Mouse (Mus musculus) forelimb bud, embryonic 11.5 days (tissue): ENCODE measurements around the gene Car6.

Experiments used
- DNase-seq: peaks from one replicate; pipeline ENCODE4 v3.0.0-alpha.2; 2012; ENCODE audit warnings: low read depth, low spot score

Gene Car6

GRCm38 (mm10) chr4:150201232-150201631, at the start of gene Car6:
Car6 (minus strand) TSS chr4:150201332.
- no peak for DNase-seq

GRCm38 (mm10) chr4:150249731-150250270, 48.7 kb upstream of the Car6 start:
- no peak for DNase-seq

DNA sequence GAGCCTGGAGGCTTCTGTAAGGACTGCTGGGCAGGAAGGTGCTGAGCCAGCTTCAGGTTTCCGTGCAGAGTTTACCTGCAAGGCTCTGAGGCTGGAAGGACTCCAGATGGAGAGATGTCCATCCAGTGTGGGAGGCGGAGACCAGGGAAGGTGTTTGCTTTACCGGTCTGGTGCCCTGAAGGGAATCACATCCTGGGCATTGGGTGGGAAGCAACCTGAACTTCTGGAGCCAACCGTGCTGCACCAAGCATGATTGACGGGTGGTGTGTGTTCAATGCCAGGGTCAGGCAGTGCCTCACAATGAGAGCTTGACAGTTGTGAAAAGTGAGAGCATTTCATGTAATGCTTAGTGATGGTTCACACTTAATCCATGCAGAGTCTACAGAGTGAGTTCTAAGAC, 47.8 kb upstream of the Car6 start:
- DNase-seq: no peak

GRCm38 (mm10) chr4:150248009-150248408, 46.9 kb upstream of the Car6 start:
- no peak for DNase-seq

- DNase-seq: no peak
Measured at GRCm38 (mm10) chr4:150245876-150246275, 44.7 kb upstream of the Car6 start.

- DNase-seq: no peak
Measured at GRCm38 (mm10) chr4:150242745-150243144, 41.6 kb upstream of the Car6 start.

DNA sequence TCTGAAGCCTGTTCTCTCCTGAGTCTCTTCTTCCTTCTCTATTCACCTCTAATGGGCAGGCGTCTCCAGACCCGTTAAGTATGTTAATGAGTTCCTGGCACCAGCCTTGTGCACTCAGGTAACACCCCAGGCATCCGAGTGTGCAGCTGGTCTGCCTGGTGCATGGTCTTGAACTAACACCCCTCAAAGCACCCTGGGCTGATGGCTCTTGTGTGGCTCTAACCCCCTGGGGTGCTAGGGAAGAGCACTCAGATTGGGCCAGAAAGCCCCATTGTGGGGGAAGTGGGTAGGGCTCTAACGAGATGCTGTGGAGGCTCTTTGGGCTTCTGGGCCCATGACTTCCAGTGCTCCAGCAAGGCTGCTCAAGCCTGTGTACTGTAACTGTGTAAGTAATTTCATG, 40.6 kb upstream of the Car6 start:
- no peak for DNase-seq

DNA sequence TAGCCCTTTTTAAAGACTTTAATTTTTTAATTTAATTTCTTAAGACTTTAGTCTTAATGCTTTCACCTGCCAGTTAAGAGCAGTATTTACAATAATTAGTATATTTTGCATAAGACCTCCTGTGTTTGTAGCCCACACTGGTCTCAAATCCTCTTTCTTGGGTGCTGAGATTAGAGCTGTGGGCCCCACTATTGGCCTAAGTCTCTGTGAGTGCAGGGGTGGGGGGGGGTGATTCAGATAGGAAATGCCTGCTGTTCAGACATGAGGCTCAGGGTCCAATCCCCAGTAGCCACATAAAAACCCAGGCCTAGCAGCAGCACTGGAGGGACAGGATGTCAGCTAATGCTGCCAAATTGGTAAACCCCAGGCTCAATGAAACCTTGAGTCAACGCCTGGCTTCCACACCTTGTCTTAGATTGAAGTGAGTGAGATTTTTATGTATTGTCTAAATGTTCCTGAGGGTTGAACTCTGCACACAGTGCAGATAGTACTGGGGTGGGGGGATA, 39.3 kb upstream of the Car6 start:
- no peak for DNase-seq

DNA sequence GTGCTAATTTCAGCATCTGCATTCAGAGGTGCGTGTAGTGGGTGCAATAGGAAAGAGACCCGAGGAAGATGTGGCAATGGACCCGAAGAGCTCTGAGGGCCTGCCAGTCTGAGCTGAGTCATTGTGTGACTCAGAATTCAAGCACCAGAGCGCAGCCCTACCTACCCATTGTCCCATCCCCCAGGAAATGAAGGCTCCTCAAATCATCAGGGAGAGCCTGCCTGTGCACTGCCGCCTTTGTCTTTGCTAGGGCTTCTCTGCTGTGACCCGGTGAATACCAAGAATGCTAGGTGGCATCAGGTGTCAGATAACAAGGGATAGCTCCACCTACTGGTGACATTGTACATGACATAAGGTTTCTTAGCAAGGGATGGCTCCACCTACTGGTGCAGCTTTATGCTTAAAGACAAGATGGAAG, 38.8 kb upstream of the Car6 start:
- DNase-seq: peak; percentile 97

- DNase-seq: no peak
Measured at GRCm38 (mm10) chr4:150239503-150239902, 38.4 kb upstream of the Car6 start.

- no peak for DNase-seq
Measured at GRCm38 (mm10) chr4:150239087-150239480, 38.0 kb upstream of the Car6 start.

GRCm38 (mm10) chr4:150238433-150239086, 37.4 kb upstream of the Car6 start:
- no peak for DNase-seq

- DNase-seq: no peak
Measured at GRCm38 (mm10) chr4:150237636-150238361, 36.7 kb upstream of the Car6 start.

DNA sequence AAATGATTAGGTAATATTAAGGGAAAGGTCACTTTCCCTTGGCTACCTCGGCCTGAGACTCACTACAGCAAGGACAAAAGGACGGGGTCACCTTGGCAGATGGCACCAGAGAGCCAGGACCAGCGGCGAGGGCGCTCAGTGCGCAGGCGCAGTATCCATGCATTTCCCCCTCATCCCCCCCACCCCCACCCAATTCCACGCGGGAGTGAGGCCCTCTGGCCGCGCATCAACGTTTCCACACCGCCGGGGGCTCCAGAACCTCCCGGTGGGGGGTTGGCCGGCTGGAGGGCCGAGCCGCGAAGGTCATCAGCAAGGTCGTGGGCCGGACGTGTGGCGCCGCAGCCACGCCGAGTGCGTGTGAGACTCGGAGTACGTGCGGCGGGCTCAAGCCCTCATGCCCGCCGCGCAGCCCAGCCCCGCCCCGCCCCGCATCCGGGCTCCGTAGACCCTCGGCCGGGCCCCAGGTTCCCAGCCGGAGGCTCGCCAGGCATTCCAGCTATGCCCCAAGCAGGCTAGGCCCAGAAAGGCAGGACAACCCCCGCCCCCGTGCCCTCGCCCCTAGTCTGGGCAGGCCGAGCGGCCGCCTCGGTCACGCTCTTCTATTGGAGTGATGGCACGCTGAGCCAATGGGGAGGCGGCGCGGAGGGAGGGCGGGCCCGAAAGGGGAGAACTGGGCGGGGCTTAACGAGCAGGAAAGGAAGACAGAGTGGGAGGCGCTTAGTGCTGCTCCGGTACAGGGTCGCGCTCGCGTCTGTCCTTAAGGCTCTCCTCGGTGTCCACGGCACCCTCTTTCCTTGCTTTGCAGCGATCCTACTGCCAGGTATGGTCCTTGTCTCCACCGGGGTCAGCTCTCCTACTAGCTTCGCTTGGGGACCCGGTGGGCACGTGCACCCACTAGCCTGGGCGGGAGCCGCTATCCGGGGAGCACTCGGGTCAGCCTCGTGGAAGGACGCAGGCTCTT, 35.7 kb upstream of the Car6 start, which contains the start of gene Eno1:
Gene Eno1, plus strand, starts transcription at position 201 of the 961 bp plus-strand sequence.
- DNase-seq: peak; percentile 99

DNA sequence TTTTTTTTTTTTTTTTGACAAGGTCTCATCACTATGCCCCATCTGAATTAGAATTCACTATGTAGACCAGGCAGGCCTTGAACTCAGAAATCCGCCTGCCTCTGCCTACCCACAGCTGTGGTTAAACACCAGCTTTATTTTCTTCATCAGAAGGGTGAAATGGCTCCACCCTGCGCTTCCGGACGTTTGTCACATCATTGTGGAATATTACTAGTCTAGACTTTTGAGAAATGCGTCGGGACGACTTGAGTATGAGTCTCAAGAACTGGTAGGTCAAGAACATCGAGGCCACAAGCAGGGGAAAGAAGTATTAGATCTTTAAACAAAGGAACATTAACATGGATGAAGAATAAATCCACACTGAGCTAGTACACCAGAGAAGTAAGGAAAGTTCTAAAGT, 34.9 kb upstream of the Car6 start:
- DNase-seq: no peak

DNA sequence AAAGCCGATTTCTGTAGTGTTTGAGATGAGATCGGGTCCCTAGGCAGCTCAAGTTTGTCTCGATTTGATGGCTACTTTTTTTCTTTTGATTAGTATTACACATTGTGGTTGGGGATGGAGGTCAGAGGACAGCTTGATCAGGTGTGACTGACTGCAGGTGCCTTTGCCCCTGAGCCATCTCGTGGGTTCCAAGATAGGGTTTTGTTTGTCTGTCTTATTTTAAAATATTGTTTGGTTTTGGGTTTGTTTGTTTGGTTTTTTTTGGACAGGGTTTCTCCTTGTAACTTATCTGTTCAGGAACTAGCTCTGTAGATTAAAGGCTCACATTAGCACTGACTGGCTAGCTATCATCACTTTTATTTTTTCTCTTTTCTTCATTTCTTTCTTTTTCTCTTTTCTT, 34.5 kb upstream of the Car6 start:
- no peak for DNase-seq

- no peak for DNase-seq
Measured at GRCm38 (mm10) chr4:150234599-150235327, 33.6 kb upstream of the Car6 start.

GRCm38 (mm10) chr4:150231871-150232270, 30.7 kb upstream of the Car6 start:
- no peak for DNase-seq

DNA sequence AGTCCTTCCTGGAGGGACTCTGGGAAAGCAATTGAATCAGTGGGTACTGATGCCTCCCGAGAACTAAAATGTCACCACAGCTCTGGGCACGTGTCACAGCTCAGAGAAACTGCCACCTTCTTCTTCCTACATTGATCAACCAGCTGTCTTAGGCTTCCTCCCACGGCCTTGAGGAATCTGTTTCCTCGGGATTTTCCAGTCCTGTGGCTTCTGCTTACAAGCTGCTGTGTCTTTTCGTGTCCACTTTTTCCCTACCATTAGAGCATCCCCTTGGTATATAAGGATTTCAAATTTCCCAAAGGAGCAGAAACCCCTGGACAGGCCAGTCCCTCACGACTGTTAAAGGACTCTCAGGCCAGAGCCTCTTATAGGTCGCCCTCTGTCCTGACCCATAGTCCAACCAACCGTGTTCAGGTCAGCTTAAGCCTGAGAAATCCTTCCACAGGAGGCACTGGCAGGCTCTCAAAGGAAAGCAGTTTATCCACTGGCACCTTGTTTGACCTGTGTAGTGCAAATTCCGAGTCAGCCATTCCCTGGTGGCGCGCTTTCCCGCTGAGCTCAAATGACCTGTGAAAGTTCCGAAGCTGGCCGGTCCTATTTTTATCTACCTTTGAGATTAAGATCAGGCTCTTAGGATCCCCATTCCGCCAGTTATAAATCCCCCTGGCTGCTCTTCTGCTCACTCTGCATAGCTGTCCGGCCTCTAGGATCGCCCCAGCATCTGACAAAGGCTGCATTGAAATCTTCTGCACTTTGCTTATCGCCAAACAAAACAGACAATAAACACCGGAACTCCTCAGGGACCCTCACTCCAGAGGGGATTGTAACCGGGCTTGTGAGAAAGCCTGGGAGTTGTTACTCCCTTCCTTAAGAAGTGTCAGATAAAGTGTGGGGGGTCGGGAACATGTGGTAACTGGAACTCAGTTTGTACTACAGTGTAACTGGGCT, 29.6 kb upstream of the Car6 start:
- DNase-seq: no peak
